Mouse (Mus musculus) erythroblast, embryonic 14.5 days (primary cell): ENCODE measurements around the gene Lrmda.

ENCODE experiments used
- GATA1 ChIP-seq: IDR thresholded peaks from 2 replicates; pipeline ENCODE4 v1.6.1; 2012; ENCODE audit warnings: low read length, inconsistent platforms, mixed read lengths
- TAL1 ChIP-seq: IDR thresholded peaks from 3 replicates; pipeline ENCODE4 v1.6.1; 2012; ENCODE audit warnings: low read length, inconsistent platforms, mixed read lengths

DNA sequence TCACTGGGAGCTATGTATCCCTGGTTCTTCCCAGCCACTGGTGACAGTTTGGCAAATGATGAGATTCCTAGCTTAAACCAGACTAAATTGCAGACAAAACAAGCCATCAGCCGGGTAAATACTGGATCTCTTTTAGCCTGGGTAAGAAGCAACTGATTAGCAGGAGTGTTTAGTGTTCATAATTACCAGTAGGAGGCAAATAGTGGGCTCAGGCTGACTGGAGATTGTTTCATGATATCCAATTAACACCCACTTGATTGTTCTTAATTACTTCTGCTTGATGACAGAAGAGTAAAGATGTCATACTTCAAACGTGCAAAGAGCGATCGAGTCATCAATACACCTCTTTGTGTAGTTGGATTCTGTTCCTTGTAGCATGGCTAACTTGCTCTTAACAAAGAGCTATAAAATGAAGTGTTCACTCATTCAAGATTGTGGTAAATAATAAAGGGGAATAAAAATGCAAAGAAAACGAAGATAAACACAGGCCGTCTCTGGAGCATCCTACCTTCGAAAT is 405.6 kb downstream of the Lrmda start:
- TF ChIP-seq TAL1 (no peak), GATA1 (no peak)
